Mouse (Mus musculus) ES-Bruce4 (cell line): ENCODE measurements around the gene Pde11a.

Source experiments
- CTCF ChIP-seq: IDR thresholded peaks from one replicate; pipeline ENCODE4 v1.8.1; 2011; ENCODE audit warnings: low read depth, low read length
- EP300 ChIP-seq: IDR thresholded peaks from 2 replicates; pipeline ENCODE4 v1.6.1; 2011; ENCODE audit warnings: low read depth, low read length; ENCODE audit not compliant: insufficient read depth

GRCm38 (mm10) chr2:75964972-75965371, 373.6 kb downstream of the Pde11a start:
- TF ChIP-seq CTCF (no peak), EP300 (no peak)
